Comparison of ENCODE assay signal across 9 mouse cellular contexts in genomic region chr5:150152071-150152879, GRCm38 (mm10). TPM values are rescaled to one million over a fixed set of nuclear protein-coding genes. Genes with fewer than 3 reads are reported as not detected.
DNase-seq lines count a peak whose midpoint lies in the region; ATAC-seq and TF ChIP-seq lines count a peak whose summit lies in the region.
"Had no signal": no experiment of that assay in that cellular context is flagged by ENCODE, and none has a peak within 500 bp of the region (broad histone marks: within the 10 kb centered on the region; RNA-seq: fewer than 3 reads in every experiment).

No protein-coding gene starts in this region.

- no peaks in the 10 kb centered on the region for H3K36me3 ChIP-seq in embryonic facial prominence, embryonic 13.5 days
- H3K36me3 ChIP-seq in neural tube, embryonic 15.5 days = no peaks in the 10 kb centered on the region

- peak; percentile 61 for DNase-seq in kidney, postnatal 10 days
- no peak for DNase-seq in kidney, adult 11 months
- DNase-seq in cerebellum, adult 2 months = peak; percentile 53 to 70
- DNase-seq in layer of hippocampus, postnatal 14 days (ENCODE audit: low spot score in 2 of 2) = peak; percentile 54 to 72

- TF ChIP-seq POLR2A in cerebellum, adult 2 months (IDR thresholded peaks at IDR 0.05; ENCODE audit: borderline replicate concordance, insufficient read depth, low read length) = no peak

- H3K27me3 ChIP-seq in cerebellum, adult 2 months (ENCODE audit: control insufficient read depth, insufficient read depth, low read length) = no peaks in the 10 kb centered on the region
- no peaks in the 10 kb centered on the region for H3K27me3 ChIP-seq in embryonic facial prominence, embryonic 13.5 days
- H3K27me3 ChIP-seq in neural tube, embryonic 15.5 days (replicated peaks) = no peaks in the 10 kb centered on the region

- H3K9me3 ChIP-seq in embryonic facial prominence, embryonic 13.5 days = no peaks in the 10 kb centered on the region
- no peaks in the 10 kb centered on the region for H3K9me3 ChIP-seq in neural tube, embryonic 15.5 days (replicated peaks)

- H3K4me1 ChIP-seq in cerebellum, adult 2 months (ENCODE audit: control insufficient read depth, insufficient read depth, low read length) = peaks cover 15% of the 10 kb centered on the region
- H3K4me1 ChIP-seq in embryonic facial prominence, embryonic 13.5 days = 0 out of 2 replicates have a peak, but pooled peaks cover 9% of the 10 kb centered on the region
- H3K4me1 ChIP-seq in neural tube, embryonic 15.5 days = peaks cover 7% of the 10 kb centered on the region

- no peak for ATAC-seq in embryonic facial prominence, embryonic 13.5 days (ENCODE audit: insufficient number of reproducible peaks, insufficient read depth, low FRiP score, low TSS enrichment, low read depth)
- peak; percentile 37 for ATAC-seq in neural tube, embryonic 15.5 days (ENCODE audit: low FRiP score)
- ATAC-seq in CD4-positive, CD25-positive, alpha-beta regulatory T cell, adult 4 months = no peak
- no peak for ATAC-seq in granulocyte monocyte progenitor cell, adult 5-6 weeks (replicated peaks; ENCODE audit: poor library complexity, severe bottlenecking)

- H3K9ac ChIP-seq in embryonic facial prominence, embryonic 13.5 days = no peak overlapping the region
- no peak overlapping the region for H3K9ac ChIP-seq in neural tube, embryonic 15.5 days (replicated peaks)
- H3K9ac ChIP-seq: liver, embryonic 14.5 days had no signal

- 13% methylated on average over 22 of the region's 22 CpGs for WGBS in cerebellum, adult 2 months
- 61% methylated on average over 22 of the region's 22 CpGs for WGBS in embryonic facial prominence, embryonic 13.5 days
- 65% methylated on average over 22 of the region's 22 CpGs for WGBS in neural tube, embryonic 15.5 days

- peak overlapping the region; percentile 30 for H3K4me3 ChIP-seq in cerebellum, adult 2 months (replicated peaks; ENCODE audit: insufficient read depth, low read depth, low read length)
- H3K4me3 ChIP-seq in embryonic facial prominence, embryonic 13.5 days = no peak overlapping the region
- no peak overlapping the region for H3K4me3 ChIP-seq in neural tube, embryonic 15.5 days (replicated peaks)

- TF ChIP-seq CTCF in cerebellum, adult 2 months (IDR thresholded peaks at IDR 0.05; ENCODE audit: borderline replicate concordance, insufficient read depth, low read depth, low read length) = no peak

- H3K4me2 ChIP-seq in embryonic facial prominence, embryonic 13.5 days = peak overlapping the region; percentile 7; the same call in 1 of the 2 replicates
- H3K4me2 ChIP-seq in neural tube, embryonic 15.5 days = no peak overlapping the region

- H3K27ac ChIP-seq in cerebellum, adult 2 months (ENCODE audit: insufficient read depth, low read length) = peak overlapping the region; percentile 26; the same call in 1 of the 2 replicates
- no peak overlapping the region for H3K27ac ChIP-seq in embryonic facial prominence, embryonic 13.5 days
- H3K27ac ChIP-seq in neural tube, embryonic 15.5 days (replicated peaks) = peak overlapping the region; percentile 33; the same call in 1 of the 2 replicates
- H3K27ac ChIP-seq: liver, embryonic 14.5 days had no signal

RNA-seq across cellular contexts. Expression of gene Fry, which starts 33.8 kb away (rescaled TPM):
- 92.2 and 95.9 TPM in 2 replicates for polyA plus RNA-seq in cerebellum, adult 2 months (2012; rRNA removed)
- polyA plus RNA-seq in embryonic facial prominence, embryonic 13.5 days (2015; fragmentation: Nextera tagmentation; extraction: Ambion mirVana) = 9.8 and 11.1 TPM in 2 replicates
- 100 to 1,000 TPM; 228 to 239 TPM for total RNA-seq in layer of hippocampus, postnatal 14 days (2021)
- polyA plus RNA-seq in neural tube, embryonic 15.5 days (2015; fragmentation: Nextera tagmentation; extraction: Ambion mirVana) = 41.7 and 51.4 TPM in 2 replicates
- 10 to 100 TPM; 15.4 to 20.7 TPM for polyA plus RNA-seq in CD4-positive, CD25-positive, alpha-beta regulatory T cell, adult 4 months (2017; shearing (Covaris generic))
- total RNA-seq in granulocyte monocyte progenitor cell, adult 5-6 weeks (2014; fragmentation: Nextera tagmentation) = 25.0 and 26.7 TPM in 2 replicates
- 15.4 and 18.4 TPM in 2 replicates for total RNA-seq in granulocyte monocyte progenitor cell, adult 5-6 weeks (2017)
